Mouse (Mus musculus) mesoderm, embryonic 11.5 days (tissue): ENCODE measurements around the gene Tacc3.

Experiments used
- DNase-seq: peaks from one replicate; pipeline ENCODE4 v3.0.0-alpha.2; 2012; ENCODE audit warnings: low read depth, low spot score

Gene Tacc3

GRCm38 (mm10) chr5:33722266-33723018 lies 64.5 kb downstream of the Tacc3 start:
- no peak for DNase-seq

GRCm38 (mm10) chr5:33723019-33723640 lies 65.2 kb downstream of the Tacc3 start:
- DNase-seq = peak; percentile 55

- peak; percentile 65 for DNase-seq
Measured at GRCm38 (mm10) chr5:33723641-33724465, 65.9 kb downstream of the Tacc3 start.

- no peak for DNase-seq
Measured at GRCm38 (mm10) chr5:33726081-33726647, 68.2 kb downstream of the Tacc3 start.

GRCm38 (mm10) chr5:33726891-33727290 lies 69.0 kb downstream of the Tacc3 start:
- no peak for DNase-seq
